Mouse (Mus musculus) spleen, adult 18-20 months (tissue): ENCODE measurements around the gene Col4a1.

ENCODE experiments used
- DNase-seq, 2 experiments: peaks; one replicate each; pipeline ENCODE4 v3.0.0; 2022; ENCODE audit warnings: mixed read lengths in 2 of 2

The Col4a1 gene

DNA sequence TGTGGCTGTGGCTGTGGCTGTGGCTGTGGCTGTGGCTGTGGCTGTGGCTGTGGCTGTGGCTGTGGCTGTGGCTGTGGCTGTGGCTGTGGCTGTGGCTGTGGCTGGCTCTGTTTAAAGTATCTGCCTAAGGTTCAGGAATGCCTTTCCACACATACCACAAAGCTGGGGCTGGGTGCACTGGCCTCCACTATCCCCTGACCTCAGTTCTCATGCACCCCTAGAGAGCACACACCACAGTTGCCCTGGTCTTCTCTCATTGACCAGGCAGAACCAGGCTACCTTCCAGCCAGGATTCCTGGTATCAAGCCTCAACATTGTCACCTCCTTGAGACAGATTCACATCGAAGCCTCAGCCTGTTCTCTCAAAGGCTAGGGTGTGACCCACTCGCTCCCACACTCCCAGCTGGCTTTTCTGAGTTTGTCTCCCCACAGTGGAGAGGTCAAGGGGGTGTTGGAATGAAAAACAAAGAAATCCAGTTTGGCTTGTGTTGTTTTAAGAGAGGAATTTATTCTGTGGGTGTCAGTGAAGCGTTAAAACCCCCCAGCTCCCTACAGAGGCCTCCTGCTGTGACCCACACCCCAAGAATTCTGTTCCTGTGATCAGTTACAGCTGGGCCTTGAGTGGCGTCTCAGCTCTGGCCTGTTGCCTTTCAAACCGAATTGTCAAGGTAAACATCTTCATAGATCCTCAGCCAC is 15.2 kb upstream of the Col4a1 start:
- DNase-seq, result no peak

DNA sequence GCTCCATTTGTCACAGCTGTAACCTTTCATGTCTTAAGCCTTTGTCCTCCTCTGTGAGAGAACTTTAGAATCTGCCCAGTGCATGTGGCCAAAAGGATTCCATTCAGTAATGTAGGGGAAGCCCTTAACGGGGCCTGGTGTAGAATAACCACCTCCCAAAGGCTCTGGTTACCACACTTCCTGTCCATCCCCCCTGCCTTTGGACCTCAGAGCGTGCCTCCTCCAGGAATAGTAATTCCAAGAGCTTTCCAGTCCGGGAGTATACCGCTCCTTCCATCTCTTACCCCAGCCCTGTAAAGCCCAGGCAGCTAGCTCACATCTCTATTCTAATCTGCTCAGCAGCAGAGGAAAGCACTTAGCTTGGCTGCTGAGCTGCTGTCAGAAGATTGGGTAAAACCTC is 14.7 kb upstream of the Col4a1 start:
- no peak for DNase-seq

DNA sequence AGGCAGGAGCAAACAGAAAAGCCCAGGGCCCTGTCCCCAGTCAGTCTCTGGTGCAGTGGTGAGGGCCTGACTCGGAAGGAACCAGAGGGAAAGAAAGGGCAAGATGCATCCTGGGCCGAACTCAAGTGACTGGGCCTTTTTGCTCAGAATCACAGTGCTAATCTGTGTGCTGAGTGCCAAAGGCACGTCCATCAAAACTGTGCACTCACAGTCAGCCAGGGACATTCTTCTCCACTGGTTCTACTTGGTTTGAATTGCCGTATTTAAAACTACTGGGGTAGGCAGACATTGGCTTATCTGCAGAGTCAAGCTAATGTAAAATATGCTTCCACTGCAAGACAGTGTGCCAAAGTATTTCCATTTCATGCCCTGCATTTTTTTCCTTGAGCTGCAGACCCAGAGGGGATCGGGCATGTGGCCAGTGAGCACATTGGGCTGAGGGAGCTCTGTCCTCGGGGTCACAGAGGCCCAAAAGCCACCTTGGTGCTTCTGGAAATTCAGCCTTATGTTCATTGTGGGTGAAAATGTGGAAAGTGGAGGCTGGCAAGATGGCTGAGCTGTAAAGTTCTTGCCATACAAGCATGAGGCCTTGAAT is 12.3 kb upstream of the Col4a1 start:
- DNase-seq, result no peak

DNA sequence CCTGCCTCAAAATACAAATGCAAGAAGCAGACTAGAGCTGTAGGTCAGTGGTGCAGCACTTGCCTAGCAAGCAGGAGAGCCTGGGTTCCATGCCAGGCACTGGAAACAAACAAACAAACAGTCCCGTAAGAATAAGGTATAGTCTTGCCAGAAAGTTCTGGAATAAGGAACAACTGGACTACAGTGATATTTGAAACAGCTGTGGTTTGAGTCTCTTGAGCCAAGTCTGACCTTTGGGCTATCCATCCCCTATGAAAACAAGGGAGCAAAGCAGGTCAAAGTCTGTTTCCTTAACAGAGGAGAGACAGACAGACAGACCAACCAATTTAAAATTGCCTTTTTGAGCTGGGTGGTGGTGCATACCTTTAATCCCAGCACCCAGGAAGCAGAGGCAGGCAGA is 11.1 kb upstream of the Col4a1 start:
- no peak for DNase-seq

DNA sequence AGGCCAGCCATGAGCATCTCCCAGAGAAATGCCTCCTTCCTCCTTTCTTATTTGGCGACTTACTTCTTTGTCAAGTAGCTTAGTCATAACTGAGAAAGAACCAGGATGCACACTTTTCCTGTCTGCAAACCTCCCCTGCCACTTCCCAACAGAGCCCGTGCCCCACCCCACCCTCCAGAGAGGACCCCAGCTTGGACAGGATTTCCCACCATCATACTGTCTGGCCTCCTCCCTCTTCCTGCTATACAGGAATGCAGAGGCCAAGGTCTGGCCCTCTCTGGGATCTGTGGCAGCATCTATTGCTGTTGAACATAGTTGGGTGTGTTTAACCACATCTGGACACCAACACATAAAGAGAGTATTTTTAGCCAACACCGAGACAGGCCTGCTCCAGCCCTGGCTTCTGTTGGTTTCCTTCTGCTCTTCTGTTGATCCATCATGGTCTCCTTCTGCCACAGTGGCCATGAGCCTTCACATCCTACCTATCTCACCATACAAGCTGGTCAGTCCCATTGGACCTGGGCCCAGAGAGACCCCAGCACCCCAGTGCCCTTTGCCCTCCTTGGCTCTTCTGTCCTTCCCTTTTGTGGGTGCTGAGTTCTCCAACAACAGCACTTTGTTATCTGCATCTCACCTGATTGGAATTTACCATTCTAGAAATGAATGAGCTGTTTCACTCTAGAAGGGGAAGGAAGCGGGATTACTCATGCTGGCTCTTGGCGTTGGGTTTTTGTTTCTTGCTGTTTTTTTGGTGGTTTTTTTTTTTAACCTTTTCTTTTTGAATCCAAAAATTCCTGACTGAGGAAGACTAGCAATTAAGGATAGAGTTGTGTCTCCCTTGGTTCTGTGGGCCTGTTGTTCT is 10.3 kb upstream of the Col4a1 start:
- DNase-seq, result no peak

DNA sequence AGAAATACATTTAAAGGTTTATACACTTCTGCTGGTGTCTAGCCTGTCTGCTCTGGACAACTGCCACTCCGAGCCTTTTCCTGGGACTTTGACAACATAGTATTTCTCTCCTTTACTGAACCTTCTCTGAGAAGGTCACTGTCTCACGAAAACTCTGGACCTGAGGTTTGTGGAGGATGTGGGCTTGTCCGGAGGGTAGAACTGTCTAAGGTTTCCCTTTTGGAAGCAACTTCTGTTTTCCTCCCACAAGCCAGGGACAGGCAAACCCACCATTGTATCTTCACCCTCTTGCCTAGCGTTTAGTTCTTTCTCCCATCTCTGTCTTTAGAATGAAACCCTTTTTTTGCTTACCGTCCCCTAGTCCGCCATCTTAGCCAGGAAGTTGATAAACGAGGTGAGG is 9.2 kb upstream of the Col4a1 start:
- no peak for DNase-seq

DNA sequence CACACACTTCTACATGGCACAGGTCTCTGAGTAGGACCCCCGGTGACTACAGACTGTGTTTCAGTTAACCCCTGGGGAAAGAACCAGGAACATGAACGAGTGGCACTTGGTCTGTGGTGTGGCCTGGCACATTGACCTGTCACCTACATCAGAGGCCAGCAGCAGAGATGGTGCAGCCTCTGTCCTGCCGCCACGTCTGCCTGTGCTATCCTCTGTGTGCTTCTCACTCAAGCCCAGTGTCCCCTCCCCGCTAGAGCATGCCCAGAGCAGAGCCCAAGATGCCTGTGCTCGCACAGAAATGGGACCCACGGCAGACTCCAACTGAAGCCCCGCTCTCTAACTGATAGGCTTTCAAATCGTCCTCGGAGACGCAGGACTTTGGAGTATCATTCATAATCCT is 6.8 kb upstream of the Col4a1 start:
- no peak for DNase-seq

DNA sequence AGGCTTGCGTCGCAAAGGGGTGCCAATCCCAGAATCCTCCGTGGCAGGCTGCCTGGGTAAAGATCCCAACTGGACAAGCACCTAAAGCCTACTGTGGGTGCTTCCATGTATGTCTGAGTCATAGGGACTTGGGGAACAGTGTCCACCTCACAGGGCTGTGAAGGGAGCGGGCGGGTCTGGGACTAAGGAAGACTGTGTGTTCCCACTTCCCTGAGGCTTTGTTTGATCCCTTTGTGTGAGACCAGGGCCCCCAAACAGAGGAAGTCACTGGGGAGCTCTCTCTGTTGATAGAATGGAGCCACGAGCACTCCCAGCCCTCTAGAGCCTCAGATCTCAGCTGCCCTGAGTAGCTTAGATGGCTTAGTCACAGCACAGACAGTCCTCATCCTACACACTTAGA is 3.5 kb upstream of the Col4a1 start:
- no peak for DNase-seq

DNA sequence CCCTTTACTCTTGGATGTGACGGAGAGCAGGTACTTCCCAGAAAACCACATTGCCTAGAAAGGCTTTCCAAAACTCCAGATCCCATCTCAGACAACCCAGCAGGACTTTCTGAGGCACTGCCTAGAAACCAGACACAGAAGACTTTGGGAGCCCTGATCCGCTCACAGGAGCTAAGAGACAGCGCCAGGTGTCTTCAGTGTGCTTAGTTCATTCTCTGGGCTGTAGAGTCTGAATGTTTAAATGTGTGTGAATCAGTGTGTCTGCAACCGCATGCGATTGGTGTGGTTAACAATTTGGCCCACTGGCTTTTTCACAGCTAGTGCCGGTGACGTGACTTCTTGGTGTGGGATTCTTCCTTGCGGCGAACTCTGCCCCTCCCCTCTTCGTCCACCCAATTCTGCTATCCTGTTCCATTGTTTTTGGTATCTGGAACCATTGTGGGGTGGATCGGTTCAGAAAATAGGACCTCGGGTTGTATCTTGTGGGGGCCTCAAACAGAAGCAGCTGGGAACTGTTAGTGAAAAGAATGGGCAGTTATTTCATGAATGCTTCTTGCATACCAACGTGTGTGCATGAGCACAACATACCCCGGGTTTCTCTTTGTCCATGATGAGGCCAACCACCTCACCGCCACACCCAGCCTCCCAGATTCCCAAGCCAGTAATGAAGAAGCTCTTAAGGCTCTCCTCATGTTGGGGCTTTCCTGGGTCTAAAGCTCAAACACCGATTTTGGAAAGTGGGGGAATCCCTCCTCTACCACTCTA is 2.7 kb upstream of the Col4a1 start:
- no peak for DNase-seq

DNA sequence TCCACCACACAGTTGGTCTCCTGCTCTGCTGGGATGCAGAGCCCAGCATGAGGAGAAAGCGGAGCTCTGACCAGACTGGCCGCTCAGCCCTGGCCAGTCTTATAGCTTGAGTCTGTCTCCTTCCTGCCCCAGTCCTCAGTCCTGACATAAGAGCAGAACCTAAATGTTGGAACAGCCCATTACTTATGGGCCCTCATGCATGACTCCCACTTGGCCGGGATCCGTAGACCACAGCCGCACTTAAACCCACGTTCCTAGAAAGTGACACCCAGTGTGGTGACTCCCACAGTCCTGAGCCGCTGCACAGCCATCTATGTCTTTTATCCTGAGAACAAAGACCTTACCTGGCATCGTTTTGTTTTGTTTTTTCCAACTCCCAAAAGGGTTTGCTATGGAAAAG is 2.0 kb upstream of the Col4a1 start:
- no peak for DNase-seq

DNA sequence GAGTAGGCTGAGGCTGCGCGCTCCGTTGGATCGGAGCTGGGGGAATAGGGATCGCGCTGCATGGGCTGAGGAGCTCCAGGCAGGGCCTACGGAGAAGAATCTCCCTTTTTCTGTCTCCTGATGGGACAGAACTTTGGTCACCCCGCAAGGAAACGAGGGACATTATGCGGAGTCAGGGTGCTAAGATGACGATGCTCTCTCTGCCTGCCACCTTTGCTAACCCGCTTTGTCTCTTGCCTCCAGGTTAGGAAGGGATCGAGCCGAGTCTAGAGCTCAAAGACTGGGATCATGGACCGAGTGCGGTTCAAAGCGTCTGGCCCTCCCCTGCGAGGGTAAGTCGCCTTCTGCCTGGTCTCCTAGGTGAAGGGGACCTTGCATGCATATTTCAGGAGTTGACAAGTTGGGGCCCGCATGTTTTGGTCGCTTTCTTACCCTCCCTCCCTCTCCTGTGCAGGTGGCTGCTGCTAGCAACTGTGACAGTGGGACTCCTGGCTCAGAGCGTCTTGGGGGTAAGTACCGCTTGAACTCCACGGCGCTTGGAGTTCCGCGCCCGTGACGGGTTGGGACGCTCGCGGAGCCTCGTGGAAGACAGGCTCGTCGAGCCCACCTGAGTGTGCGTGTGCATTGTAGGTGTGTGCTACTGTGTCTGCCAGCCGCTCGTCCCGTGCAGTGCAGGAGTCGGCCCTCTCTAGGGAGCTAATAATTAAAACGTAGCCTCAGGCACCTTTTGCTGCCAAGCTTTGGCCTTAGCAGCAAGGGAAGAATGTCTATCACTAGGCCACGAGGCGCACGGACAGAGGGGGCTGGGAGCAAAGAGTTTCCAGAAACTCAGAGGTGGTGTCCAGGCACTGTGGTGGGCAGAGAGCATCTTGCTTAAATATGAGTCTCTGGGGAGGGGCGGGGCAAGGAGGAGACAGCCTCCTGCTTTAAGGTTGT is 818 bp upstream of the Col4a1 start:
- DNase-seq, result no peak

DNA sequence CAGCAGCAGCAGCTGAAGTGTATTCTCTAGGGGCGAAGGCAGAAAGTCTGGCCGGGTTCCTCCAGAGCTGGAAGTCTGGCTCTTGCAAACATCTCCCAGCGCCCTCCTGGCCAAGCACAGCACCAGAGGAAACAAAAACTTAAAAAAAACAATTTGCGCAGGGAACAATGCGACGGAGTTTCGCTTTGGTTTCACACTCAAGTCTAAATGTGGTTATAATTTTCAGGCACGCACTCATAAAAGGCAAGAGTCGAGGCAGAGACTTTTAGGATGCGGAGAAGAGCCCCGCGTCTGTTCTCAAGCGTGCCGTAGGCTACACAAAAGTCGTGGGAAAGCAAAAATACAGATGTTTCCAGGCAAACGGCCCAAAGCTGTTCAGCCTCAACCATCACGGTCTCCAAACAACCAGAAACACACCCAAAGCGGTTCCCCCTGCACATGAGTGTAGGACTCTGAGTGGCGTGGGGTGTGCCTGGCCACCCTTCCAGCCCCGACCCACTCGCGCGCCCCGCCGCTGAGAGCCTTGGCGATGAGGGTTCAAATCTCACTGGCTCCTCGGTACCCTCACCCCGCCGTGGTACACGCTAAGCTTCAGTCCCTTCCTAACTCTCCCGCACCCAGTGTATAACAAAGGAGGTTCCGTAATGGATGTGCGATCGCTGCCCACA is 811 bp downstream of the Col4a1 start:
- DNase-seq, result no peak

DNA sequence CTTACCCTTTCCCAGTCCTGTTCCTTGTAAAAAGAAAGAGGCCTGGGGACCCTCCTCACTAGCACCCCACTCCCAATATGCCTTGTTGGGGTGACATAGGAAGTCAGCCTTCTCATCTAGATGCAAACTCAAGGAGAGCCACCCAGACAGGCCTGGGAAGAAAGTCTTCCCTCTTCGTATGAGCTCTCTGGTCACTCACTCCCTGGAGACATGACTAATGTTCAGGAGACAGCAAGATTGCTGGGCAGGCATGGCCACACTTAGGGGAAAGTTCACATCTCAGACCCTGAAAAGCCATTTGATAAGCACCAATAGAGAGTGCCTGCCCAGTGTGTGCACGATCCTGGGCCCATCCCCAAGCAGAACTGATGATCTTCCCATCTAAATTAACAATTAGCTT is 2.6 kb downstream of the Col4a1 start:
- no peak for DNase-seq

DNA sequence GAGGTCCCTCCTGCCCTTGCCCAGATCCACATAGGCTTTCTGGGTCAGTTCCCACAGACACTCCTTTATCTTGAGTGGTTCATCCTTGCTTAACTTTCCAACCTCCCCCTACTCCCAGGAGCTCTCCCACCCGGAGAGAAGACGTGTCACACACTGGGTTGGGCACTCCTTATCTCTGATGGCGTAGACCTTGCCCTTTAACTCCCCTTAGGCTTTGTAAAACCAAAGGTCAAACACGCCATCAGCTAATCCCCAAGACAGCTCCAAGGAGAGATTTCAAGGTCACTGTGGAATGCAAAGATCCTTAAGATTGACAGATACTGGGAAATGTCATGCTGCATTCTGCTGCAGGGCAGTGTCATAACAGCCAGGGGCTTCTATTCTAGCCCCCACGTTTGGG is 3.4 kb downstream of the Col4a1 start:
- DNase-seq, result no peak

DNA sequence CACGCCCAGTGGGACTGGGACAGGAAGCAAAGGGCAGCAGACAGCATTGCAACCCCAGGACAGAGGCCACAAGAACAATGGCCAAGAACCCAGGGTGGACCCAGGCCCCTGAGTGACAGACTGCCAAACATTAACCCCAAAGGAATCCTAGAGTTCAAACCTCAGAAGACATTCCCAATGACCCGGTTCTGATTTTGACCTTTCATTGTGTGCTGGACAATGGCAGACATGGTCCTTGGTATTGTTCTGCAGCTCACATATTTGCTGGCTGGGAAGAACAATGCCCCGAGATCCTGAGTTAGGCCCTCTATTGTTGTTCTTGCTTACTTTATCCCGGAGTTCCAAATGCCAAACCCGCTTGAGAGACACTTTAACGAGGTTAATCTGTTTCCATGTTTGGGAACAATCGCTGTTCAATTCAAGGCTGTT is 4.0 kb downstream of the Col4a1 start:
- no peak for DNase-seq

DNA sequence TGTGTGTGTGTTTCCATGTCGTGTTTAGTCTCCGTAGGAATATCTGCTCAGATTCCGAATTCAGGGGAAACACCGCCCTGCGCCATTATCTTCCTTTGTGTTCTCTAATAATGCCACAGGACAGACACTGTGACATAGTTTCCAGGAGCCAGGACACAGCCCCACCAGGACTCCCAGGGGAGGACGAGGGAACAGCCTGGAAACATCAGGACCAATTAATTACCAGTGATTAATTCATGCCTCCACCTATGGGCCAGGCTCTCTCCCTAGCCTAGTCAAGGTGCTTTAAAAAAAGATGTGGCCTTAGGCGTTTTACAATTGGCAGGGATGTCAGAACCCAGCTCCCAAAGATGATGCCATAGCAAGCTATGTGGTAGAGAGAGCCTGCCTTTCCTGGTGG is 5.2 kb downstream of the Col4a1 start:
- DNase-seq, result no peak

DNA sequence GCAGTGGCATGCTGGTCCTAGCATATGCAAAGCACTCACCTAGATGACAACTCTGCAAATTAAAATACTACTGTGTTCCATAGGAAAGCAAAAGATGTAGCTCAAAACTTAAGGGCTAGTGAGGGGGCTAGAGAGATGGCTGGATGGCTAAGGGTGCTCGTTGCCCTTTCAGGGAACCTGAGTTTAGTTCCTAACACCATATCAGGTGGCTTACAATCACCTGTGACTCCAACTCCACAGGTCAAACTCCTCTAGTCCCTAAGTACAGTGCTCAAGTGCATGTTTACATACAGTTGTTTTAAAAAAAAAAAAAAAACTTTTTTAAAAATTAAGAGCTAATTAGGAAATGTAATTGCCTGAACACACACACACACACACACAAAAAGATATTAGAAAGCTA is 7.1 kb downstream of the Col4a1 start:
- no peak for DNase-seq

DNA sequence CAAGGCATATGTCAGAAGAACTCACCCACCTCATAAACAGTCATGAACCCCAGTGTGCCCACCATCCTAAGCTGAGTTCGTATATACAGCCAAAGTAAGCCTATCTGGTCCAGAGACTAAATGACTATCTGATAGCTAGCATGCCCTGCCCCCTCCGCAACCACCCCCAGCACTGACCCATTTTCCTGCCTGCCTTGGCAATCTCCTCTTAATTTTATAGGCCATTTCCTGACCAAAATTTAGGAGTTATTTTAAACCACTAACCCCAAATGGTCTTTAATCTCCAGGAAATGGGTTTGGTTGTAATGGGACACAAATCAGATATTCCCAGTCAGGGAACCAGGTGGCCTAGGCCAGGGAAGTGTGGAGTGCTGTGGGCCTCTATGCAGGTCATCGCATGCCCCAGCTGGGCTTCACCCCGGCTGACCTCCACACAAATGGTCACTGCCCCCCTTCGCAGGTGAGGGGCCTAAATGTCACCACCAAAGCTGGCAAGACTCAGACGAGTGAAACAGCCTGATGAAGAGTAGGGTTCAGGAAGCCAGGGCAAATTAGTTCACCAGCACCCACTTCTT is 8.5 kb downstream of the Col4a1 start:
- no peak for DNase-seq

DNA sequence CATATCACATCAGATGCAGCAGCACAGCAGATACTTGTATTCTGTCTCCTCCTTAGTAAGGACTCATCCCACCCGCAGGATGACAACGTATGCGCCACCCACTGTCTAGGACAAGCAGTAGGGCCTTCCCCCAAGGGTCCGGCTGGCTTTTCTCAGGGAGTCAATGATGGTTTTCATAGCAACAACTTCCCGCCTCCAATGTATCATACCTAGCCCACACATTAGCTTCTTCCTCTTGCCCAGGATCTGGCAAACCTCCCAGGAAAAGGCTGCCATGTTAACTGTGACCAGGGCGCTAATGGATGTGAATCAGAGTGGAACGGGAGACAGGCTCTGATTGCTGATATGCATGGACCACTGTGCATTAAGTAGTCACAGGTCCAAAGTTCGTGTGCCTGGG is 12.2 kb downstream of the Col4a1 start:
- no peak for DNase-seq

DNA sequence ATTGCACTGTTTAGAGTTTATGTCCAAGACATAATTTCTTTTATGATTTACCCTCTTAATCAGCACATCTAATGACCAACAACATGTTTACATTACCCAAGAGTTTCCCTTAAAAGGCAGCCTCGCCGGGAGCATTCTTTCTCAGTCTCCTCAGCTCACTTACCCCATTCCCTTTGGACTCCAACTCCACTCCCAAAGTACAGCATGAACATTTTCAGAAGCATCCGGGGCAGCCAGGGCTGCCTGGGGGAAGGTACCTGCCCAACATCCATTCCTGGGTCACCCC is 13.4 kb downstream of the Col4a1 start:
- DNase-seq, result no peak

DNA sequence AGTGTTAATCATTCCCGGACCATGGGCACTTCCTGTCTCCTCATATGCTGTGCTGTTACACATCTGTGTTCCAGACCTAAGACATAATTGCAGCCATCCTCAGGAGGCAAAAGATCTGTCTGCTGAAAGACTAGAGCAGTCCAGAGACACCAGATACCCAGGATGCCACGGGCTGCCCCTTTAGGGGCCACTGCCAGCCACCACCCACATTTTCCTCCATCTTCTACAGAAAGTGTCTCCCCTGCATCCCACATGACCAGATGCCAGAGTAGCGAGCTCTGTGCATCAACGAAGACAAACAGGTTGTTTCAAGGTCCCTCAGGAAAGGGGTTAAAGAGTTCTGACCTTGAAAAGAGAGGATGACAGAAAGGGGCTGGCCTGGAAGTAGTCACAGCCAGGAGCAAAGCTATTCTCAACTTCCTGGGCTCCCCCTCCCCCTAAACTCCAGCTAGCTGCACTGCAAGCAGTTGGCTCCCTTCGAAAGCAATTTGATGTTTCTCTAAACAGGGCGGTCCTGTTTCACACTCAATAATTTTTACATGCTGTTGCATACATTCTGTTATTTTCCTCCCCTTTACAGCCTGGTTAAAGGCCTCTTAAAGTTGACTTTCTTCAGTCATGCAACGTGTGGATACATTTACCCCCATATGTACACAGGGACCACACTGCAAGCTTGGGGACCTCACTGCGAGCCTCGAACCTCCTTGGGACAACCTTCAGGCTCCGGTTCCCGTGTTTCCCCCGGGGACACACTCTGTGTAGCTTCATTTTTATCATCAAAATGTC is 13.9 kb downstream of the Col4a1 start:
- no peak for DNase-seq
